Mouse (Mus musculus) c-Kit-negative CD71-positive TER-119-positive erythroid progenitor cells, embryonic 14.5 days (primary cell): ENCODE results near the gene Sf3b3.
A peak's percentile ranks its signal among the peaks of the same experiment; 100 is the strongest.

Source experiments
- DNase-seq: peaks from one replicate; pipeline ENCODE4 v3.0.0-alpha.2; 2013; ENCODE audit warnings: low read depth, low spot score

Gene Sf3b3

GRCm38 (mm10) chr8:110847645-110848495, 1.3 kb upstream of the Sf3b3 start:
- no peak for DNase-seq

GRCm38 (mm10) chr8:110847171-110847549, 573 bp upstream of the Sf3b3 start:
- no peak for DNase-seq

DNA sequence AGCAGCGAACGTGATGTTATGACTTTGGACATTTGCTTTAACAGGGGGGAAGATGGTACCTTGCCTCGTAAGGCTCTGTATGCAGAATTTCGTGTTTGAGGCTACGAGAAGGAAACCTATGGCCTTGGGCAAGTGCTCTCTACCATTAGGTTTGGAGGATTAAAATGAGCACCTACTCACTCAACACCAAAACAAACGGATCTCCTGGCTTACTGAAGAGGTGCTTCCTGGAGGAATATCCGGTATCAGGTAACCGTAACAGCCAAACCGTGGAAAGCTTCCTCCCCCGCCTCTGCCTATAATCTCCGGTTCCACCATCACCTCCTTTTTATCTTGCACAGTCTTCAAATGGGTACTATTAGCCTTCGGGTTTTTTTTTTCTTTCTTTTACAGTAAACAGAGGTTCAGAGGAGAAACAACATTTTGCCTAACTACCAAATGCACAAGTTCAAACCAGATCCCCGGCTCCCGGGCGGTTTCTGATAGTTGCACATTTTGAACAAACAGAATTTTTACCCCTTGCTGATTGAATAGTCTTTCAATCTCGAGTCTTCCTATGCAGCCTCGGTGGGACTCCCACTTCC, 674 bp downstream of the Sf3b3 start:
- DNase-seq: peak; percentile 20

DNA sequence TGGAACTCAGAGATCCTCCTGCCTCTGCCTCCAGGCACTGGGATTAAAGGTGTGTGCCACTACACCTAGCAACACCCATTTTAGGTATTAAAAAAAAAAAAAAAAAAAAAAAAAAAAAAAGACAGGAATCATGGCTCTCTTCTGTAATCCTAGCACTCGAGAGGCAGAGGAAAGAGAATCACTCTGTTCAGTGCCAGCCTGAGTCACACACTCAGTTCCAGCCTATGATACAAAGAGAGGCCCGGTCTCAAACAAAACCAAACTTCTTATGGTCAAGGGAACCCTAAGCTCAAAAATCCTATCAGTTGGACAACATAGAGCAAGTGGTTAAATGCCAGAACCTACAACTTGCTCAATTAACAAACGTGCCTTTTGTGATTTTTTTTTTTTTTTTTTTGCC, 1.6 kb downstream of the Sf3b3 start:
- DNase-seq: no peak

DNA sequence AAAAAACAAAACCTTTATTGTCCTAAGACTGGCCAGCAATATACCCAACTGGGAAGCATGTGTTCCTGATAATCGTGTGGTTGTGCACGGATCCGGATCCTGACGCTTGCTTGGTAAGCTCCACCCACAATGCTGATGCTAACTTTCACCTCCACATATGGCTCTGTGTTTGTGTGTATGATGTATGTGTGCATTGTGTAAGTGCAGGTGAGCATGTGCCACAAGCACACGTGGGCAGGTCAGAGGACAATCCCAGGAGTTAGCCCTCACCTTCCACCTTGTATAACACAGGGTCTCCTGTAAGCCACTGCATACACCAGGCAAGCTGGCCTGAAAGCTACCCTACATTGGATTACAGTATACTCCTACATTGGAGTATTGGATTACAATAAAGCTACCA, 3.4 kb downstream of the Sf3b3 start:
- no peak for DNase-seq

GRCm38 (mm10) chr8:110842012-110842574, 4.5 kb downstream of the Sf3b3 start:
- no peak for DNase-seq

DNA sequence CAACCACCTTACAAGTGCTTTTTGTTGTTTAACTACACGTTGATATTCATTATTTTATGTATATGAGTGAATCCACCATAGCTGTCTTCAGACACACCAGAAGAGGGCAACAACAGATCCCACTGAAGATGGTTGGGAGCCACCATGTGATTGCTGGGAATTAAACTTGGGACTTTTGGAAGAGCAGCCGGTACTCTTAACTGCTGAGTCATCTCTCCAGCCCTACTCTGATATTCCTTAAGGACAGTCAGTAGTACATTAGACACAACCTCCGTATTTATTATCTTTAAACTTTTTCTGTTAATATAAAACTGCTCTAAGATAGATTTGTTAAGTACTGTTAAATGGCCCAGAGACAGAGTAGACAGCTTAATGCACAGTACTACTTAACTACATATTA, 14.6 kb downstream of the Sf3b3 start:
- DNase-seq: no peak

- DNase-seq: no peak
These were observed 18.1 kb downstream of the Sf3b3 start for GRCm38 (mm10) chr8:110828511-110828910.

- no peak for DNase-seq
These were observed 21.7 kb downstream of the Sf3b3 start for GRCm38 (mm10) chr8:110824861-110825260.

DNA sequence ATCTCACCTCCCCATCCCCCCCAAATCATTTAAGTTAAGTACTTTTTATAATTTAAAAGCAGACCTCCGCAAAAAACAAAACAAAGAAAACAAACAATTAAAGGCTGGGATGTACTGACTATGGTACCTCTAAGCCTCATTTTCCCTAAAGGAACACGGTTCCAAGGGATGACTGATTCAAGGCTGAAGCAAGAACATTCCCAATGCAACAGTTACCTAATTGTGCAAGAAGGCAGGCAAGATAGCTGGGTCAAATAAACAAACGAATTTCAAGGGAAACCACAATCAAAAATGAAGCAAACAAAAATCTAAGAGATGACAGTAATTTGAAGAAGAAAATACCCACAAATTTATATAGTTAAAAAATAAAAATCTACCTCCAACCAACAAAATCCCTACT, 24.6 kb downstream of the Sf3b3 start:
- no peak for DNase-seq

DNA sequence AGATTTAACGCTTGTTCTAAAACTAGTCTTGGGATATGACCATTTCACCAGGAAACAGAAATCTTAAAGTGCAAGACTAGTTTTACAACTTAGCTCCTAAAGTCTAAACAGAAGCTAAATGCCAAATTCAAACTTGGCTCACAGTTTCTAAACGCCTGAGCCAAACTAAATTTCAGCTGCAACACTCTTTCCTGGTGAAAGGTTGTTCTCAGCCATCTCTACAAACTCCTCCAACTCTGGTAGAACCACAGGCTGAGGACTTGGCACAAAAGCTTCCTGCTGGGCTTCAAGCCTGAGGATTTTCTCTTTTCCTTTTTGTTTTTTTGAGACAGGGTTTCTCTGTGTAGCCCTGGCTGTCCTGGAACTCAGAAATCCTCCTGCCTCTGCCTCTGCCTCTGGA, 26.3 kb downstream of the Sf3b3 start:
- no peak for DNase-seq

- DNase-seq: no peak
These were observed 28.0 kb downstream of the Sf3b3 start for GRCm38 (mm10) chr8:110818593-110818992.

DNA sequence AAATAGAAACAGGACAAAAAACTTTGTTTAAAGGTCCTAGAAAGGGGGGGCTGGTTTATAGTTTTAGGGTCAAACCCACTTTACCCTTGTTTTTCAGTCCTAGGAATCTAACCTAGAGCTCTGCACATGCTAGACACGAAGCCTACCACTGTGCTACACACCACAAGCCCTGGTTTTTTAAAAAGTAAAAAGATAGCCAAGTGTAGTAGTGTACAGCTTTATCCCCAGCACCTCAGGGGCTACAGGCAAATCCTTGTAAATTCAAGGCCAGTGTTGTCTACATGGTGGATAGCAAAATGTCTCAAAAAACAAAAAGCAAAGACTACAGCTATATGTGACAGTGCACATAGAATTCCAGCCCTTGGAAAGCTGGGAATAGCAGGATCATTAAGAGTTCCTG, 29.6 kb downstream of the Sf3b3 start:
- no peak for DNase-seq

- no peak for DNase-seq
These were observed 31.3 kb downstream of the Sf3b3 start for GRCm38 (mm10) chr8:110815308-110815707.

DNA sequence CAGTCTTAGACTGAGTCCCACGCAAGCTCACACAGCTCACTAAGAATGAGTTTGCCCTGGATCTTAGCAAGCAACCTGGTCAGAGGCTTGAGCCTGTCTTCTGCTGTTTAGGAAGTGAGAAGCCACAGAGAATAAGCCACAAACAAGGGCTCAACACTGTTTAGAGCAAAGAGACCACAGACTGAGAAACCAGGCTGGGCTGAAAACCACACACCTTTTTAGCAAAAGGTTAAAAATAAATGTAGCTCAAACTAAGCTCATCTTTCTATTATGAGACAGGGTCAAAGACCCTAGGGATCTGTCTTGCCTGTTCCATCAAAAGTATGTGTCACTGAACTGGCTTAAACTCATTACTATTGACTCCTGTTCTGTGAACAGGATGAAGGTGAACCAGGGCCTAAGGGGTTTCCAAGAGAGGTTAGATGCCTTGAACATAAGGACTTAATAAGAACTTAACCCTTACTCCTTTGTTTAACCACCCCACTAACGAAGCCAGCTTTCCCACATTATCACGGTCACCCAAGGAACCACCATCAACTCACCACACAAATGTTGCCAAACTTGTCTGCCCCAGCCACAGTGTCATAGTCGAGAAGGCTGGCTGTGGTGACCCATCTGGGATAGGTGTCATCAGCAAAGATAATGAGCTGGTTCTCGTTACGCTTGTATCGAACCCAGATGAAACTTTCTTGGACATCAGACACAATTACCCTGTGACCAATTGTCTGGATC, 33.3 kb downstream of the Sf3b3 start:
- DNase-seq: no peak

- DNase-seq: no peak
These were observed 34.1 kb downstream of the Sf3b3 start for GRCm38 (mm10) chr8:110812349-110813080.

GRCm38 (mm10) chr8:110811793-110812192, 34.8 kb downstream of the Sf3b3 start:
- DNase-seq: no peak

GRCm38 (mm10) chr8:110811116-110811515, 35.5 kb downstream of the Sf3b3 start:
- no peak for DNase-seq

DNA sequence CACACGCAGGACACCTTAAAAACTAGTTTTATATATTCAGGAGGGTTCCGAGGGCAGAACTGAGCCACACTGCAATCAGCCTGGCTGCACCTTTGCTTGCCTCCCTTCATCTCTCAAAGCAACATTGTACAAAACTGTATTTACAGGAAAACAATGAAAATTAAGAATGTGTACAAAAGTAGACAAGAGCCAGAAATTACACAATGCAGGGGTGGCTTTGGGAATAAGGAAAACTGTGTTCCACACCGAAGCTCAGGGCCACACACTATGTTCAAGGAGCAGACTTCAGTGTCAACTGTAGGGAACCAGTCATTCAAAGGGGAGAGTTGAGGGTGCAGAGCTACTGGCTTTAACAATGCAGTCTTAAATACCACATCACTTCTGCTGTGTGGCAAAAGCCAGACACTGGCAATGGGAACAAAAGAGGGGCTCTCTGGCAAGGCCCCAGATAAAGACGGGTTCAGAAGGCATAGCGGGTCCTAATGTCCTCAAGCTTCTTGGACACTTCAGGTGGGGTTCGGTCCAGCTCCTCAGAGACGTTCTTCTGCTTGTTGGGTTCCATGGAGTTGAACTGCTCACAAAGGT, 36.0 kb downstream of the Sf3b3 start:
- DNase-seq: no peak

GRCm38 (mm10) chr8:110809831-110810230, 36.8 kb downstream of the Sf3b3 start:
- DNase-seq: no peak
